Mouse (Mus musculus) C2C12 (cell line): ENCODE results near the gene Spint2.

ENCODE experiments used
- CEBPB ChIP-seq: IDR thresholded peaks from one replicate; pipeline ENCODE4 v1.6.1; 2011; ENCODE audit warnings: low read depth, mild to moderate bottlenecking, control low read depth, moderate library complexity
- CTCF ChIP-seq: IDR thresholded peaks from one replicate; pipeline ENCODE4 v1.5.1; 2011; ENCODE audit not compliant: control insufficient read depth, insufficient read depth, insufficient read length
- FOSL1 ChIP-seq: IDR thresholded peaks from one replicate; pipeline ENCODE4 v1.8.0; 2011; ENCODE audit warnings: mild to moderate bottlenecking, low read length; ENCODE audit not compliant: poor library complexity, insufficient read depth, severe bottlenecking
- MAX ChIP-seq: IDR thresholded peaks from one replicate; pipeline ENCODE4 v1.6.1; 2011; ENCODE audit warnings: mild to moderate bottlenecking, control low read depth
- MYOD1 ChIP-seq: IDR thresholded peaks from one replicate; pipeline ENCODE4 v1.6.1; 2011; ENCODE audit warnings: low read depth; ENCODE audit not compliant: control insufficient read depth, insufficient read length
- MYOG ChIP-seq: IDR thresholded peaks from one replicate; pipeline ENCODE4 v1.6.1; 2011; ENCODE audit not compliant: control insufficient read depth, insufficient read length; ENCODE audit errors: extremely low read depth
- USF1 ChIP-seq: IDR thresholded peaks from one replicate; pipeline ENCODE4 v1.6.1; 2011; ENCODE audit warnings: low read depth, mild to moderate bottlenecking, control low read depth, moderate library complexity

DNA sequence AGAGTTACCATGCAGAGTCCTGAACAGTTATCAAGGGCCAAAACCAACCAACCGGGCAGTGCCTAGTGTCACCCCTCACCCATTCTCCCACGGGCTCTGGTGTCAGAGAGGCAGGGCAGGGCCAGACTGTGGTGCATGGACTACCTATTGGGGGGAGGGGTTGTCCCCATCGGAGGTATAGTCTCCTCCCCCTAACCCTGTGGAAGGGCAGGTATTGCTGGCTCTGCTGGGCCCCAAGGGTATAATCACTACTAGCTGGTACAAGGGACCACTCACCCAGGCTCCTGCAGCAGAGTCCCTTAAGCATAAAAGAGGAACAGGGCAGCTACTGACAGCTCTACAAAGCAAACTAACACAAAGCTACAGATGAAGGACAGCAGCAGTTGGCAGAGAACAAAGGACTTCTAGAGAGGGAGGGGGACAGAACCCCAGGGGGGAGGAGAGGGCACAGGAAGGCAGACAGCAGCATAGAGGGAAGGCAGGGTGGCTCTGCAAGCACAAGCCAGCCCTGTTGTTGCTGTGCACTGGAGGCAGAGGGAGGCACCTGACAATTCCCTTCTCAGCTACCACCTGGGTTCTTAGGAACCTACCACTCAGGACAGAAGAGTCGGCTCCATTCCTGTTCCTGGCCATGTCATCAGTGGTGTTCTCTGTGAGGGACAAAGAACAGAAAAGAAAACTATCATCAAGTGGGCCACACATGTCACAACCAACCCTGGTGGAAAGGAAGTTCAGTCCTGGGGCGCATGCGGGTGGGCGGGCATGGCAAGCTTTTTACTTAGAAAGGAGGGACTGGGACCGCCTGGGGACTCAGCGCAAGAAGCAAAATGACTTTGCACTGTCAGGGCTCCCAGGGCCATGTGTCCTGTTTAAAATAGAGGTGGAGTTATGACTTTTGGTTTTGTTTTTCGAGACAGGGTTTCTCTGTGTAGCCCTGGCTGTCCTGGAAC is 21.7 kb downstream of the Spint2 start:
- TF ChIP-seq CTCF = no peak
- no peak for TF ChIP-seq USF1
- no peak for TF ChIP-seq CEBPB
- TF ChIP-seq FOSL1 = no peak
- TF ChIP-seq MYOG = no peak
- no peak for TF ChIP-seq MYOD1
- no peak for TF ChIP-seq MAX
